Mouse (Mus musculus) liver, adult 2 months (tissue): ENCODE results near the gene Tapbp.

Experiments used
- CTCF ChIP-seq: fragments of 200-500 bp; IDR thresholded peaks from 2 replicates; pipeline ENCODE4 v1.5.1; 2011; ENCODE audit warnings: low read depth, low read length, control low read depth
- POLR2A ChIP-seq: fragments of 200-500 bp; IDR thresholded peaks from 2 replicates; pipeline ENCODE4 v1.6.1; 2011; ENCODE audit warnings: low read length, control low read depth; ENCODE audit not compliant: insufficient read depth; ENCODE audit errors: extremely low read depth

- TF ChIP-seq CTCF (no peak), POLR2A (no peak)
Measured at GRCm38 (mm10) chr17:33951021-33951946, 35.6 kb downstream of the Tapbp start, which contains the start of gene B3galt4.
